Mouse (Mus musculus) gonadal fat pad, adult 2 months (tissue): ENCODE measurements at regions not wholly inside any gene's neighbourhood (a gene's known extent, or its start where the extent isn't known, plus 50 kb on each side); places are given as distances from the start of the nearest gene placed in this dataset.
"Not testable (repeated sequence)": the region's sequence is repeated elsewhere in the genome, so short reads cannot be mapped to it uniquely, and the experiment has no call there.

ENCODE experiments used
- DNase-seq: peaks from one replicate; pipeline ENCODE4 v3.0.0-alpha.2; 2012; ENCODE audit warnings: low read depth

GRCm38 (mm10) chr12:18606126-18606525, 91.8 kb downstream of the 5730507C01Rik start:
- DNase-seq: not testable (repeated sequence)

- DNase-seq: peak; percentile 5
Measured at GRCm38 (mm10) chr12:18609835-18610234, 95.5 kb downstream of the 5730507C01Rik start.

- DNase-seq: not testable (repeated sequence)
Measured at GRCm38 (mm10) chr12:18610581-18610980, 96.3 kb downstream of the 5730507C01Rik start.
